Mouse (Mus musculus) CH12.LX (cell line): ENCODE measurements around the gene Col28a1.

Experiments
- CHD2 ChIP-seq: IDR thresholded peaks from 2 replicates; pipeline ENCODE4 v1.6.1; 2011; ENCODE audit warnings: low read length, improper control_type of control experiment
- CTCF ChIP-seq, 2 experiments: IDR thresholded peaks in 1 of 2; conservative IDR thresholded peaks in 1 of 2; 2 replicates each; pipeline ENCODE4 v1.5.1; 2011 to 2012; ENCODE audit warnings: low read depth in 2 of 2, low read length in 2 of 2, improper control_type of control experiment in 1 of 2, inconsistent platforms in 1 of 2, mild to moderate bottlenecking in 1 of 2, moderate library complexity in 1 of 2
- ELF1 ChIP-seq: IDR thresholded peaks from 2 replicates; pipeline ENCODE4 v1.6.1; 2014; ENCODE audit warnings: low read depth, mild to moderate bottlenecking, inconsistent platforms, low read length, improper control_type of control experiment
- USF1 ChIP-seq: IDR thresholded peaks from 2 replicates; pipeline ENCODE4 v1.6.1; 2014; ENCODE audit warnings: low read depth, mild to moderate bottlenecking, inconsistent platforms, low read length, improper control_type of control experiment

DNA sequence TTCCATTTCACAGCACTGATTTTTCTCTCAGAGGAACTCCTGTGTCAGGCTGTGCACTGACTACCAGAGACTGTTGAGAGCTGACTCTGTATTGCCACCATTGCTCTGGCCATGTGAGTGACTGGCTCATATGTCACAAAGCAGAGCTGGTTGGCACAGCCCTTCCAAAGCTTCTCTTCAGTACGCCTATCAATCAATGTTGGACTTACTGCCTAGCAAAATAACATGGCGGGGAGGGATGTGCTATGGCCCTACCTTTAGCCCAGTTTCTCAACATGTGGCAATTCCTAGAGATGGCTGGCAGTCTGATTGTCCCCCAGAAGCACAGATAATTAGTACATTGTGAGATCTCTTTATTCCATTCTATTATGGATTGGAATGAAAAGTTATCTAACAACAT, 109.2 kb downstream of the Col28a1 start:
- TF ChIP-seq ELF1 (no peak), CTCF (conservative IDR thresholded peaks at IDR 0.05 in 1 of 2, IDR thresholded peaks at IDR 0.05 in 1 of 2; ENCODE audit: low read depth in 2 of 2, low read length in 2 of 2) (no peak), USF1 (no peak), CHD2 (no peak)
